Mouse (Mus musculus) thymus, postnatal 25 days (tissue): ENCODE data around the gene Arhgap19.
A peak's percentile ranks its signal among the peaks of the same experiment; 100 is the strongest.
"Not testable (repeated sequence)": the region's sequence is repeated elsewhere in the genome, so short reads cannot be mapped to it uniquely, and the experiment has no call there.

Experiments
- DNase-seq: peaks from one replicate; pipeline ENCODE4 v3.0.0; 2022

Gene Arhgap19

DNA sequence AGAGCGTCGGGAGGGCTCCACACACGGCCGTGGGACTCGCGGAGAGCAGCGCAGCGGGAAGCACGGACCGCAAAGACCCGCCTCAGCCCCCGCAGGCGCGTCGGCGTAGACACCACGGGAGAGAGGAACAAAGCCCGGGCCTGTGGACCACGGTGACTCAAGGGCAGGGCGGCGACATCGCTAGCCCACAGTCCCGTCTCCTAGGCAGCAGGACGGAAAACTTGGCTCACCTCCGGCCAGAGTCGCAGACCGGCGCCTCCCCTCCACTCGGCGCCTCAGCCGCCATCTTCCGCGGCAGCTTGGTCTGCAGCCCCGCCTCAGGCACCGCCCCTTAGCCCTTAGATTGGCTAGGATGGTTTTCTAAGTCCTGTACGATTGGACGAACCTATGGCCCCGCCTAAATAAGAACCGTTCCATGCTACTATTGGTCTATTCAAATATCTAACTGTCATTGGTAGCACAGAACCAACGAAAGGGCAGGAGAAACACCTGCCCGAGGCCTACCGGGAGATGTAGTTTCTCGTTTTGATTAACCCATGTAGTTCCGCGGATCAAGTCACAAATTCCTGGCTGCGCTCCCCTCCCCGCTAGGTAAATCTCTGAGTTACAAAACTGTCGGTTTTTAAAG is at the start of gene Arhgap19:
Gene Arhgap19, minus strand, starts transcription at position 306 of the 628 bp plus-strand sequence.
- DNase-seq, result peak; percentile 90

DNA sequence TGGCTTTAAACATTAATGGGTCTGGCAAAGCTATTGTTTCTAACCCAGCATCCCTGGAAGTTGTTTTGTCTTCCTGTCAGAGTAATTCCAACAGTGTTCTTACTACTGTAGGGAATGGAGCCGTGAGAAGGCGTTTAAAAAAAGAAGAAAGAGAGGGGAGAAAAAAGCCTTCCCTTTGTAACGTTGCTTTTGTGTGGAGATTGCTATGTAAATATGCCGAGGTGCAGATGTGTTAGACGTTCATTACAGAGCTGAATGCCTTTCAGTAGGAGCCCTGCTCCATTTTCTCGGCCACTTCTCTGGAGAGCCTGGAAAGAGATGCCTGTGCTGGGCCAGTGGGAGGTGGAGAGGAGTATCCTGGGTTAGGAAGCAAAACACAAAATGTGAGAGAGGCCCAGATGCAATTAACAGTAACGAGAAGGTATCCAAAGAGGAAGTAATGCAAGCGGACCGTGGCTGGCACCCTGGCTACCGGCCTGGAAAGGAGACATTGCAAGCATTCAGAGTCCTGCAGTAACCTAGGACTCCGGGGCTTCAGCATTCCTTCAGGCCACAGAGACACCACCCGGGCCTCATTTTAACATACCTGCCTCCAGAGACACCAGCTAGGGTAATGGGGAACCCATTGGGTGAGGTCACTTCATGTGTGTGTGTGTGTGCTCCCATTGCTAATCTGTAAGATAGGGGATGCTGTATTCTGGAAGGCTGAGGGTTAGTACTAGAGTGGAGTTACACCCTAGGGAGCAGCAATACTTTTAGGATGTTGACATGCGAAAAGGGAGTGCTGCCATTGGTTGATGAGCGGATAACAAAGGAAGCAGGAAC is 49.1 kb upstream of the Arhgap19 start:
- DNase-seq, result no peak

DNA sequence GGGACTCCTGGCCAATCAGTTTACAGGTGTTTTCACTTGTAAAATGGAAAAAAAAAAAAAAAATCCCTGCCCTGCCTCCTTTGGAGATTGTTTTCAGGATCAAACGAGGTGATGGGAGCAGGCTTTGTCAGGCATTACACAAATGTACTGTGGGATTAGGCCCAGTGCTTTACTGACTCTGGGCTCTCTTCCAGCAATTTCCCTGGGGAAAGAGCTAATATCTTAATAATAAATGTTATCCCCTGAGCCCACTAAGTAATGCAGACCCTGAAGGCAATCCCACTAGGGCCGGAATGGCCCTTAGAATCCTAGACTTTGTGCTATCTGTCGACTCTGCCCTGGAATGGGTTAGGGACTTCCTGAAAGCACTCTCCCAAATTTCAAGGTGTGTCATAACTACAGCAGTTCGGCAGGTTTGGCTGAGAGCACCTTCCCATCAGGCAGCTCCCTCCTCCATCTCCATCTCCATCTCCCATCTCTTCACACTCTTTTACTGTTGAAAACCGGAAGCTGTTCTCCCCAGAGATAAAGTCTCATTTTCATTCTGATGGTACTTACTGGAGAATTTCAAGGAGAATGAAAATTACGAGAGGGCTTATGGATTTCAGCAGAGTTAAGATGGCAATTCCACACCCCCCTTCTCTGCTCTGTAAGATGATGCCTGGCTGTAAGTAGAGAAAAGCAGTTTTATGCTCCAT is 48.3 kb upstream of the Arhgap19 start:
- DNase-seq, result no peak

DNA sequence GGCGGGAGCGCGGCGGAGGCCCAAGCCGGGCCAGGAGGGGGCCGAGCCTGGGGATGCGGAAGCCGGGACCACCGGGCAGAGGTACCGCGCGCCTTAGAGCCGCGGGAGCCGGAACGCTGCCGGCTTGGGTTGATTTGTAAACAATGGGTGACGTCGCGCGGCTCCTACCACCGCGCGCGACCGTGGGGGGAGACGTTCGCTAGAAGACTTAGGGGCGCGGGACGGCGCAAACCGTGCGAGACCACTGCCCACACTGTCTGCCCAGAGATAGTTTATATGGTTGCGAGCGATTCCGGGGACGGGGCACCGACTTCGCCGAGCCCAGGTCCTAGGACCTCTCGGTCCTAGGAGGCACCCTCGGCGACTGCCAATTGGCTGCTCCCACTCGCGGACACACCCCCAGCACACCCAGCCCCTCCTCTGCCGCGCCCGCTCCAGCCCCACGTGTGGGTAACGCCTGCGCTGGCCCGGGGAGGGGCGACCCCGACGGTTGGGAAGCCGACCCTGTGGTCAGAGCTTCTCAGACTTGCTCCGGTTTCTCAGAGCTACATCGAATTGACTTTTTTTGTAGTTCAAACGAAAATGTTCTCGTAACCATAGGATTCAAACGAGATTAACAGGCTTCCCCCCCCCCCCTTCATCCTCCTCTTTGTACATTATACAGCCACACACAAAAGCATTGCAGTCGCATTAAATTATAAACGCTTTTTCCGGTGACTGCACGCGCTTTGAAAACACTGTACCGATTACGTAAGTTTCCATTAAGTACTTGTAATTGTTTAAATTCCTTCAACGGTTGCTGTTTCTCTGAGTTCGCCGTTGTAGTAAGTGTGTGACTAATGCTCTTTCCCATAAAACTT is 46.4 kb upstream of the Arhgap19 start, which contains the start of gene Frat2:
Gene Frat2, minus strand, starts transcription at position 141 of the 860 bp plus-strand sequence.
- peak; percentile 92 for DNase-seq

DNA sequence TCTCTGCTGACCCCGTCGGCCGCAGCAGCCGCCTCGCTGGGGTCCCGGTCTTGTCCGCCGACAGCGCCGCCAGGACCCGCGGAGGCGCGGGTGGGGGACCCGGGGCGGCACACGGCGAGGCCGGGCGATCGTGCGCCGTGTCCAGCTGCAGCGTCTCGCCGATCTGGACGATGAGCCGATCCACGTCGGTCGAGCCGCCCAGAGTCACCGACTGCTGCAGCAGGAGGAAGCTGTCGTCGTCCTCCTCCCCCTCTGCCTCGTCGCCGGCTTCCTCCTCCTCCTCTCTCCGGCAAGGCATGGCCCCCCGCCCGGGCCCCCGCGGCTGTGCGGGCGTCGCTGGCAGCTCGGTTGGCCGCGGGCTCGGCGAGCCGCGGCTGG is 45.8 kb upstream of the Arhgap19 start:
- not testable (repeated sequence) for DNase-seq

DNA sequence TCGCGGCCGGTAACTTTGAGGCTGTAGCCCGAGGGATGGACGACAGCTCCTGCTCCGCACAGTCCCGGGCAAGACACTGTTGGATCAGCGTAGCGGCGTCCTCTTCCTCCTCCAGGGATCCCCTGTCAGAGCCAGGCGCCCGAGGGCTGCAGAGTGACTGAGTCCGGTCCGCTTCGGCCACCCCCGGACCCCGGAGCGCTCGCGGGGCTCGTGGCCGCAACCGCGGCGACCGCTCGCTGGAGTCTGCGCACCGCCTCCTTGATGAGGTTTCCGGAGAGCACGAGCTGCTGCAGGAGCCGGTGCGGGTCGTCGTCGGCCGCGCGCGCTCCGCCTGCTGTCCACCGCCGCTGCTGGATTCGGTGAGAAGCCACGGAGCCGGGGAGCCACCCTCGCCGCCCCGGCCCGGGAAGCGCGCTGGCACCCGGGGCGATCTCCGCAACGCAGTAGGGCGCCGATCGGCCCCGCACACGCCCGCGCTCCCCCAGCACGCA is 45.3 kb upstream of the Arhgap19 start:
- peak; percentile 46 for DNase-seq

DNA sequence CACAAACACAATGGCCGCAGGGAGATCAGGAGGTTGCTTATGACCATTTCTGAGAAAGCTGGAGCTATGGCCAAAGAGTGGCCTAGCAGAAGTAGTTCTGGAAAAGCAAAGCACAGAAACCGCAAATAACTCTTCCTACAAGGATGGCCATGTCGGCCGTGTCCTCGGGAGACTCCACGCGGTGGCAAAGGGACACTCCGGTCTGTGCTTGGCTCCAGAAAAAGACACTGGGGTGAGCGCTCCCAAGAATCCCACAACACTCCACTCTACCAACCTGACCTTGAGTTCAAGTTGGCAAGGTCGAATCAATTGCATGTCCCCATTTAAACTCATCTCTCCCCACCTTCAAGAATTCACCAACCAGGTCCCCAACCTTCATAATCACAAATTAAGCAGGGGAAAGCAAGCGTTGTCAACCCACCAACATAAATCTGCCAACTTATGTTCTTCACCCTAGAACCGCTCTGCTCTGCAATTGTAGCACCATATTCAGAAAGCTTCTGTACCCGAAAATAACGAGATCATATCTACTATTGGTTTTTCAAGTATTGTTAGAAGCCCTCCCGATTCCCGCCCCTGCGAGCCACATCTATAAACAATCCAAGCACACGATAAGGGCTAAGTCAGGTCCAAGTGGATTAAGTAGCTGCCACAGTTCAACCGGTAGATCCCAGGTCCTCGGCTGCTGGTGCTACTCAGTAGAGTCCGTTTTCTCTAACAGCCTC is 44.7 kb upstream of the Arhgap19 start:
- DNase-seq, result no peak

DNA sequence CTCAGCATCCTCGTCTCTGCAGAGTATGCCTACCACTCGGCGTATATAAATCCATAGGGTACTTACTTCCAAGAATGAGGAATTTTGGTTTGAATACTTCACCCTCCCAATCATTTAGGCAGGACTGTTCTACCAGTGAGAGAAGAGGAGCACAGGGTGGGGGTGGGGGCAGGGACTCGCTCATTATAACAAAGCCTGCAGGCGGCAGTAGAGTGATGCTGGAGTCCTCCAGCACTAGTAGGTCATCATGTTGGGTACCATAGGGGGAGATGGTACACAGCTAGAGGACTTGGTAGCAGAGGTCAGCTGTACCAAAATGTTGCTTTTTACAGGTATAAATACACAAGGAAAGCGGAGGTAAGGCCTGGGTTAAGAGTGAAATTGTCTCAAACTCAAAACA is 42.5 kb upstream of the Arhgap19 start:
- peak; percentile 18 for DNase-seq

DNA sequence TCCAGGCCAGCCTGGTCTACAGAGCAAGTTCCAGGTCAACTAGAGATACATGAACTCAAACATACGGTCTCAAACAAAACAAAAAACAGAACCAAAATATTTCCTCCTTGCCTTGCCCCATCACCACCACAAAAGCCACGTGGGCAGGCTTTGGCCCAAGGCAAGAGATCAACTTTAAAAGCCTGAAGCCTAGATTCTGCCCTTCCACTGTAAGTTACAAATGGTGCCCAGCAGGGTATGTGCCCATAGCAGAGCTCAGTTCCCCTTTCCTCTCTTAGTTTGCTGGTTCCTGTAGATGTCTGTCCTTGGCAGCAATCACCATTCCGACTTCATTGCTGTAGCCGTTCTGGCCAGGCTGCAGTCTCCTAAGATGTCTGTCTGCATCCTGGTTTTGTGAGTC is 40.9 kb upstream of the Arhgap19 start:
- no peak for DNase-seq

DNA sequence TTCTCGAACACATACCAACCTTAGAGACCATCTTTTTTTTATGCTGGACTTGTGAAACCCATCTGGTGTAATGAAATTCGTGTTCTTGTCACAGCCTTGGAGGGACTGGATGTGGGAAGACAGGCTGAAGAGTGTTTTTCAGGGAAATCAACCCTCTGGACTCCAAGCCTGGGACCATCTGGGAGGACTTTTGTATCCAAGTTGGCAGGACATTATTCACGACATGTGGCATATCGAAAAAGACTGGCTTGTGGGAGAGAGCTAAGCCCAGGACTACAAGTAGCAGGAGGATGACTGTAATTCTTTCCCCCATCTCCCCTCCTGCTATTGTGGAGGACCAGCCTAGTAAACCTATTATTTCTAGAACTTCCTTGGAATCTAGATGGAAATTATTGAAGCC is 40.3 kb upstream of the Arhgap19 start:
- DNase-seq, result no peak

DNA sequence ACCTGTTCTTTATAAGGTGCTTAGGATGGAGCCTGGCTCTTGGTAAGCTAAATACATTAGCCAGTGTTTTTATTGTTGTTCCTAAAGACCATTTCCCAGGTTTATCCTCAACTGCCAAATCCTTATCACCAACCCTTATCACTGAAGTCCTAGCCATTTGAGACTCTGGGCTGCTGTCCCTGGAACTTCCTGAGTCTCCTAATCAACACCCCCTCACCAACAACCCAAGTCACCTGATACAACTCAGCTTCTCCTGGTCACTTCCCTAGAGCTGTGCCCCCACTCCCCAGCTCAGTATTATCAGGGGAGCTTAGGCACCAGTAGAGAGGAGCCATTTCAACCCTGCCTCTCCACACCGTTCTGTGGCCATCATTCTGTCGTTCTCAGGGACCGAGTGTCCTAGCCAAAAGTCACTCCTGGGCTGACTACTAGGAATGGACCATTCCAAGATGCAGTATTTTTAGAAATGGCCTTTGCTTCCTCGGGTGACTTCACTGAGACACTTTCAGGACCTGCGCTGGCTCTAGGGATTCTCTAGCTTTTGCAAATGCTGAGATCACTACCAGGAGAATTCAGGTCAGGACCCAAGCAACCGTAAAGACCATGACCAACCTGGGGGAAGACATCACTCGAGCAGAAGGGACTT is 39.4 kb upstream of the Arhgap19 start:
- DNase-seq, result no peak

DNA sequence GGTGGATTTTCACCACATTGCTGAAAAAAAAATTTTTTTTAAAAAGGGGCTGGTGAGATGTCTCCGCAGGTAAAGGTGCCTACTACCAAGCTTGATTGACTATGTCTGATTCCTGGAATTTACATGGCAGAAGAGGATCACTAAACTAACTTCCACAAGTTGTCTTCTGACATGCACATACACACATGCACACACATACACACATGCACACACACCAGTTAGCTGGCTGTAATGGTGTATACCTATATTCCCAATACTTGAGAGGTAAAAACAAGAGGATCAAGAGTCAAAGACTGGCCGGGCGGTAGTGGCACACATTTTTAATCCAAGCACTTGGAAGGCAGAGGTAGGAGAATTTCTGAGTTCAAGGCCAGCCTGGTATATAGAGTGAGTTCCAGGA is 37.8 kb upstream of the Arhgap19 start:
- DNase-seq, result no peak

DNA sequence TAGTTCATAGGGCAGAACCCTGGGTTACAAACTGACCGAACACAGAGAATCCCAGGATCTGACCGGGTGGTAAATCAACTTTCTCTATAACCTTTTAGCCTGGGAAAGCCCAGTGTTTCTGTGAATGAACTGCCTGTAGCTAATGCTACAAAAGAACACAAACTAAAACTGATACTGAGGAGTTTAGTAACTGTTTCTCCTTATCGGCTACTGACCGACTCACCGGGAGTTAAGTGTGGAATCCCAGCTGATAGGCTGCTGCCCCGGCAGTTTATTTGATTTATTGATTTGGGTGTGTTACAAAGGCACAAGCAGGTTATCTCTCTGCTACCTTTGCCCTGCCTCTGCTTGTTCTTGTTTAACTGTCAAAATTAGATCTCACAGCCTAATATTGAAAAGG is 37.0 kb upstream of the Arhgap19 start:
- no peak for DNase-seq

DNA sequence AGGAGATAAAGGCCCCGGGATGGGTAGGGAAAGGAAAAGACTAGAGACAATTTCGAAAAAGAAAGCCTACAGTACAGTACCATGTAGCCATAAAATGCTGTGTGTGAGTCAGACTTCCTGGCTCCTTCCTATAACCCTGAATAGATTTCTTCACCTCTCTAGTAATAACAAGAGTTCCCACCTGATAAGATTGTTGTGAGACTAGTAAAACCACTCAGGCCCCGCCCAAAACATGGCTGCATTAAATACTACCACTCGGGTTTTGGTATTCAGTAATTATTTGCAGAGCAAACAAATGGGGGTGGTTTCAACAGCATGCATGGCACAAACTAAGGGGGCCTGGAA is 36.0 kb upstream of the Arhgap19 start:
- DNase-seq, result no peak

DNA sequence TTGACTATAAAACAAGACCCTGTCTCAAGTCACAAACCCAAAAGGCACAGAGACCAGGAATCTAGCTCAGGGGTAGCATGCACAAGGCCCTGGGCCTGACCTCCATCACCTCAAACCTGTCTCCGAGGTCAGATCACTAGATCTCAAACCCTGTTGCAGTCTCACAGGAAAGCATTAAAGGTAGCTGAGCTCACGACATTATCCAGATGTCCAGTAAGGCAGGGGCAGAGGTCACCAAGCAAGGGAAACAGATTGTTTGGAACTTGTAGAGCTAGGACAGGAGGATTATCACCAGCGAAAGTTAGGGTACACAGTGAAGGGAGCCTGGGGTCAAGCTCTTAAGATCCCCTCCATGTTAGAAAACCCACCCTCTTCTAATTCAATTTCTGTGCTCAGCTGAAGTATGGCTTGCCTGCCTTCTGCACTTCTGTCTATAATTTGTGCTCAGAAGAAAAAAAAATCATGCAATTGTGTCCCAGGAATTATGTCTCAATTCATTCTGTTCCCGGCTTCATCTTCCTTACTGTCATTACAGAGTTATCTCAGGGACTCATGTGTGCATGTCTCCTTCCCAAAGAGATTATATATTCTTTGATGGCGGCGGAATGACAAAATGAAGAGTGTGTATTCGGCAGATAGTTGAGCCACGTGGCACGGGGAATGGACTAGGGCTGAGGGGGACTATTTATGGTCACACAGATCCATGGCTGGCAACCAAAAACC is 35.5 kb upstream of the Arhgap19 start:
- DNase-seq, result no peak

DNA sequence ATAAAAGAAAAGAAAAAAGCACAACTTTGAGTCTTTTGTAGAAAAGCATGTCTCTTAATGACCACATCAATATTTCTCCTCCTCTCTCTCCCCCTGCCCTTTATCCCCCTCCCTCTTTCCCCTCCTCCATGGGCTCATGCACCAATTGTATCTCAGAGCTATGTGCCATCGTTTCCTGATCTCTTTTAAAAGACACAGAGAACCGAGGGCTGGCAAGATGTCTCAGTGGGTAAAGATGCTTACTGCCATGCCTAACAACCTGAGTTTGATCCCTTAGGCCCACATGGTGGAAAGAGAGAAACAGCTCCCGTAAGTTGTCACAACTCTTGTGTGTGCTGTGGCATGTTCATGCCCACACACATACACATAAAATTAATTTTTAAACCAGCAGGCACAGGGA is 34.9 kb upstream of the Arhgap19 start:
- no peak for DNase-seq

DNA sequence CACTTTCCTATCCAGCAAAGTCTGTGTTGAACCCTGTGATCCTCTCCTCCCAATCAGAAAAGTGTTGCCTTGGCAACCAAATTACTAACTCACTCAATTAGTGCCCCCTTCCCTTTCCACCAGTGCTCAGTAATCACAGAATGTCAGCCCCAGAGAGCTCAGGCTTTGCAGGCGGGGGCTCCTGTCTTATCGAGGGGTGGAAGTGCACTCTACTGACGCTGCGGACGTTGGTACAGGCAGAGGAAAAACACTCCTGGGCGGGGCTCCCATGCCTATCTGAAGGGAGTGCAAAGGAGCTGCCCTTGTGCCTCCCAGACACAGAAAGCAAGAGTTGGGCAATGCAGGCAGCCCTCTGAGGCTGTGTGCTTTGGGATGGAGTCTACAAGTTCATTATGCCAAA is 34.0 kb upstream of the Arhgap19 start:
- peak; percentile 27 for DNase-seq

DNA sequence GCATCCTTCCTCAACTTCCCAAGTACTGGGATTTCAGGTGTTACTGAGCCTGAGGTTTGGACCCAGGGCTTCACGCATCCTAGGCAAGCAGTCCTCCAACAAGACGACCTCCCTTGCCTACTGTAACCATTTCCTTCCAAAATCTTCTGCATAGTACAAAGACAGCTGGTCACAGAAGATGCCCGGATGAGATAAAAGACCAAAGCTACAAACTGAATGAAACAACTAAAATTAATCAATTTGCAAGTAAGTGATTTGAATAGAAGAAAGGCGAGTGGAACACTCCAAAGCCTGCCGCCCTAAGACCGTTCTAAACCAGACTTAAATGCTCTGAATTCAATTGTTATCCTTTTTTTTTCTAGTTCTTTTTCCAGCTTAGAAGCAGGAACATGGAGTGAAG is 33.6 kb upstream of the Arhgap19 start:
- DNase-seq, result no peak

DNA sequence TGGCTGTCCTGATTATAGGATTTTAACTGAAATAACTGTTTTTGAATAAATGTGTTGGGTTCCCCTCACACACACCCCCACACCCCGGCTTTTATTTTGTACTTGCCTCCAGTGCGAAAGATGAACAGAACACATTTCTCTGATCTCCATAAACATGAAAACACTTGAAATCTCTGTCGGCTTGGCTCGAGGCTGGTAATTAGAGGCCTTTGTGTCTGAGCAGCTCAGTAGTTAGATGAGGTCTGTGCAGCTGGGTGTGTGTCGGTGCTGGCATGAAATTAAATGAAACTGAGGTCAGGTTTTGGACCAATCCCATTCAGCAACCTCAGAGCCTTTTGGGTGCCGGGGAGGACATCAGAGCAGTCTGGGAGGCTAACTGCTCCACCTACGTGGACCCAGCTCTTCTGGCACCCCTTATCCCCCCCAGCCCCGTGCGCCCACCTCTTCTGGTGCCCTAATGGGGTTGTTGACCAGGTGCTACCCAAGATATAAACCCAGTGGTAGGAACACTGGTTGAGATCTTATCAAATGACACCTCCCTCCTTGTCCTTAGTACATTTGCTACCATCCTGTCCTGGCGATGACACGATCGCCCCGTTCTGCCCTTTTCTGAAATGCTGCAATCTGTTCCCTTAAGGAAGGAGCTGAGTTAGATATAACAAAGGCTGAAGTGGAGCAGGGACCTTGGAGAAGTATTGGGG is 30.8 kb upstream of the Arhgap19 start:
- DNase-seq, result no peak

DNA sequence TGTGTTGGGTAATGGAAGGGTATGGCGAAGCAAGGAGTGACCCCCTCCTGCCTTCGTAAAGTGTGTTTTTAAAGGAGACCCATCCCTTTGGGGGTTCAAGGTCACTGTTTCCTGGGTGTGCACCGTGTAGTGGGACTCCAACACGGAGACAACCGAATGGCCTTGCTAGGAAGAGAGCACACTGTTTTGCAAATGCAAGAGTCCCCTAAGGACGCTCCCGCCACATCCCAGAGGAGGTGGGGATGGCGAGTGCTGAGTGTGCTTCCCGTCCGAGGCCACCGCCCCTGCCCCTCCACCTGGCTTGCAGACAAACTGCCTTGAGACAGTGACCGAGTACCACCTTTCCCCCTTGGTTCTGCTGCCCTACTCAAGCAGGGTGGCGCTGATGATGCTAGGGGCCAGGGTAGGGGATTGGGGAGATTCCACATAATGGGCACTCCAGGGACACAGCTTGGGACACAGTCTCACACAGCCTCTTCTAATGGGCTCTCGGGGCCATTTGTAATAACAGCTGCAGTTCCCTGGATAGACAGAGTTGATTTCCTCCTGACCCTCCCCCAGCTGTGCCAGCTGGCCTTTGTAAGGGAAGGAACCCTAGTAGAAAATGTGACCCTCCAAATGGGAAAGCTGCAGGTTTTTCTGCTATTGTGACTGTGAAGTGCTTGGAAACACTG is 30.0 kb upstream of the Arhgap19 start:
- DNase-seq, result no peak
